Mouse (Mus musculus): Measurements from ENCODE around the gene Colgalt1. TPM values are rescaled to one million over a fixed set of nuclear protein-coding genes. Genes with fewer than 3 reads are reported as not detected.

Colgalt1 gene
- 60.6 and 64.6 TPM in 2 replicates for polyA plus RNA-seq (2015; fragmentation: Nextera tagmentation; extraction: Ambion mirVana)

GRCm38 (mm10) chr8:71610822-71611651 lies at the start of gene Colgalt1:
Gene Colgalt1 (plus strand): TSS chr8:71610998.

DNA sequence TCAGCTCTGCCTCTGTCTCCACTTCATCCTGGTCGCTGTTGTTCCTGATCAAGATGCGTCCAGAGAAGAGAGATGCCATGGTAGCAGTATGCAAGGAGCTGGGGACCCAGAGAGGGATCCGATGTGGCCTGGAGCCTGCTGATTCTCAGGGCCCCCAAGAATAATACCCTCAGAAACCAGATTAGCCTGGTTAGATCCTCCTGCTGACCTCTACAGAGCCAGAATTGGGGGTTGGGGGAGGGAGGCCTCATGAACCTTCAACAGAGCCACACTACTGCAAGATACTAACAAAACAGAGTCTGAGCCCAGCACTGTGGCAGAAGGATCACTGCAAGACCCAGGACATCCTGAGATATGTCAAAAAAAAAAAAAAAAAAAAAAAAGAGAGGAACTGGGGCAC lies 44.3 kb upstream of the Colgalt1 start, which contains the start of gene Nxnl1:
Gene Nxnl1, minus strand, starts transcription at position 101 of the 400 bp plus-strand sequence.

DNA sequence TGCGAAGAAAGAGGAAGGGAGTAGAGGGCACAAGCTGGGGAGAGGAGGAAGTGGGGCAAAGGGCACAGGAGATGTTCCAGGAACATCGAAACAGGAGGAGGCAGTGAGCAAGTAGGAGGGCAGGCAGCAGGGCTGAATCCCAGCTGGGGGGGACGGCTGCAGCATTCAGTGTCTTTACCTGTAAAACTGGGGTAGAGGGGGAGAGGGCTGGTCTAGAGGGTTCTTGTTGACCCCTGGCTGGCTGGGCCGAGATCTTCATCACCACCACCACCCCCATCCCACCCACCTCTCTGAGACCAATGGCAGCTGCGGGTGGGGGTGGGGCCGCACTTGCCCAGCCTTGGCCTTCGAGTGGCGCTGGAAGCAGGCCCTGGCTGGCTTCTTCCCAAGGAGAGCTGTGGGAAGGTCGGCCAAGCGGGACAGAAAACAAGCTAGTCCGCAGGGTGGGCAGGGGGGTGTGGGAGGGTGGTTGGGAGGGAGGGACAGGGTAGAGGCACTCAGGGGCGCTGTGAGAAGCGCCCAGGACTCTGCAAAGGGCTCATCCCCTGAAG lies 42.3 kb upstream of the Colgalt1 start, which contains the start of gene Slc27a1:
Gene Slc27a1, plus strand, starts transcription at position 496 of the 551 bp plus-strand sequence.

GRCm38 (mm10) chr8:71591471-71592373 lies 19.1 kb upstream of the Colgalt1 start, which contains the start of gene Pgls:
Gene Pgls (plus strand): TSS chr8:71592176.

DNA sequence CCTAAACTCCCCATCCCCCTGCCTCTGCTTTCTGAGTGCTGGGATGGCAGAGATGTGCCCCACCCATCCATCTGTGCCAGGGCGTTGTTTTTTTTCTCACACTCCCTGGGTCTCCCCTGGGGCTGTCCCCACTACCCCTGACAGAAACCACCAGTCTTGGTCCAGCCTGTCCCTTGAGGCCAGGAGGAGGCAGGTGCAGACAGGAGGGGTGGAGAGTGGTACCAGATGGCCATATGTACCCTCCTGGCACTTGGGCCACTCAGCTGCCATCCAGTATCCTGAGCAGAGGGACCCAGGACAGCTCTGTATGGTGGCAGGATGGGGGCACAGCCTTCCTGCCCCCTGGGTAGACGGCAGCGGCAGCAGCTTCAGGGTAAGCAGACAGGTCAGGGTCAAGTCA lies 13.3 kb upstream of the Colgalt1 start, which contains the start of gene Fam129c:
Gene Fam129c, plus strand, starts transcription at position 198 of the 400 bp plus-strand sequence.

DNA sequence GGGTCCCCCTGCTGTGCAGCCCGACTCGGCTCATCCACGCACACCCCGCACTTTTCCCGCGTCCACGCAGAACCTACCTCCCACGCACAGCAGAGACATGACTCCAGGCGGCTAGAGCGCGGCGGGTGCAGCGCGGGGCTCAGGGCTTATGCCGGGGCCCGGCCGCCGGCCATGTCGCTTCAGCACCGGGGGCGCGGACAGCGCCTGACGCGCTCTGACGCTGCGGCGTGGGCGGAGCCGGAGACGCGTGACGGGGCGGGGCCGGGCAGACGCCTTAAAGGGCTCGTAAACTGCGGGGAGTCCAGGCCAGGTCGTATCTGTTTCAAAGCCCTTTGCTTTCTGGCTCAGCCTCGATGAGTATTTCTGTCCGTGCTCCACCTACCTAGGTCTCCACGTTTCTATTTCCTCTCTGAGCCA lies 60.8 kb downstream of the Colgalt1 start, which contains the start of gene Unc13a:
Gene Unc13a, minus strand, starts transcription at position 209 of the 417 bp plus-strand sequence.

Small RNA genes lying within 50 kb of the gene (microRNA-seq; reads per million reads assigned to microRNA genes)
- gene Mir6769b: not detected

Other genes with a start within 250 kb of the Colgalt1 start
- gene Use1, start 244.2 kb upstream of the Colgalt1 start, polyA plus RNA-seq (2015; fragmentation: Nextera tagmentation; extraction: Ambion mirVana): 89.1 and 89.4 TPM in 2 replicates
- 5.5 and 5.7 TPM in 2 replicates for gene Ocel1, start 239.7 kb upstream of the Colgalt1 start, polyA plus RNA-seq (2015; fragmentation: Nextera tagmentation; extraction: Ambion mirVana)
- gene Nr2f6, start 229.0 kb upstream of the Colgalt1 start, polyA plus RNA-seq (2015; fragmentation: Nextera tagmentation; extraction: Ambion mirVana): 55.5 and 56.4 TPM in 2 replicates
- gene Ushbp1, start 215.2 kb upstream of the Colgalt1 start, polyA plus RNA-seq (2015; fragmentation: Nextera tagmentation; extraction: Ambion mirVana): 4.6 and 5.8 TPM in 2 replicates
- gene Babam1, start 214.1 kb upstream of the Colgalt1 start, polyA plus RNA-seq (2015; fragmentation: Nextera tagmentation; extraction: Ambion mirVana): 62.9 and 66.6 TPM in 2 replicates
- gene Ankle1, start 205.0 kb upstream of the Colgalt1 start, polyA plus RNA-seq (2015; fragmentation: Nextera tagmentation; extraction: Ambion mirVana): 4.8 and 6.5 TPM in 2 replicates
- 24.9 and 28.3 TPM in 2 replicates for gene Abhd8, start 147.3 kb upstream of the Colgalt1 start, polyA plus RNA-seq (2015; fragmentation: Nextera tagmentation; extraction: Ambion mirVana)
- gene Mrpl34, start 146.0 kb upstream of the Colgalt1 start, polyA plus RNA-seq (2015; fragmentation: Nextera tagmentation; extraction: Ambion mirVana): 80.4 and 81.5 TPM in 2 replicates
- gene Dda1, start 141.8 kb upstream of the Colgalt1 start, polyA plus RNA-seq (2015; fragmentation: Nextera tagmentation; extraction: Ambion mirVana): 74.3 and 86.1 TPM in 2 replicates
- 1.0 and 1.1 TPM in 2 replicates for gene Ano8, start 125.0 kb upstream of the Colgalt1 start, polyA plus RNA-seq (2015; fragmentation: Nextera tagmentation; extraction: Ambion mirVana)
- 9.3 and 9.9 TPM in 2 replicates for gene Gtpbp3, start 122.9 kb upstream of the Colgalt1 start, polyA plus RNA-seq (2015; fragmentation: Nextera tagmentation; extraction: Ambion mirVana)
- gene Plvap, start 99.2 kb upstream of the Colgalt1 start, polyA plus RNA-seq (2015; fragmentation: Nextera tagmentation; extraction: Ambion mirVana): 12.9 and 13.2 TPM in 2 replicates
- gene Ccdc194, start 85.3 kb upstream of the Colgalt1 start, polyA plus RNA-seq (2015; fragmentation: Nextera tagmentation; extraction: Ambion mirVana): 0.19 TPM in 1 of 2 replicates, not detected in the other
- 48.3 and 59.8 TPM in 2 replicates for gene Bst2, start 73.5 kb upstream of the Colgalt1 start, polyA plus RNA-seq (2015; fragmentation: Nextera tagmentation; extraction: Ambion mirVana)
- 79.7 and 86.3 TPM in 2 replicates for gene Mvb12a, start 68.1 kb upstream of the Colgalt1 start, polyA plus RNA-seq (2015; fragmentation: Nextera tagmentation; extraction: Ambion mirVana)
- gene Tmem221, start 52.1 kb upstream of the Colgalt1 start, polyA plus RNA-seq (2015; fragmentation: Nextera tagmentation; extraction: Ambion mirVana): 0.57 and 0.63 TPM in 2 replicates
- gene Nxnl1, start 44.4 kb upstream of the Colgalt1 start, polyA plus RNA-seq (2015; fragmentation: Nextera tagmentation; extraction: Ambion mirVana): not detected in 2 replicates
- 17.5 and 21.1 TPM in 2 replicates for gene Slc27a1, start 42.1 kb upstream of the Colgalt1 start, polyA plus RNA-seq (2015; fragmentation: Nextera tagmentation; extraction: Ambion mirVana)
- 222 and 225 TPM in 2 replicates for gene Pgls, start 18.8 kb upstream of the Colgalt1 start, polyA plus RNA-seq (2015; fragmentation: Nextera tagmentation; extraction: Ambion mirVana)
- gene Fam129c, start 13.3 kb upstream of the Colgalt1 start, polyA plus RNA-seq (2015; fragmentation: Nextera tagmentation; extraction: Ambion mirVana): 0.71 and 1.7 TPM in 2 replicates
- 0.49 and 0.68 TPM in 2 replicates for gene Unc13a, start 60.8 kb downstream of the Colgalt1 start, polyA plus RNA-seq (2015; fragmentation: Nextera tagmentation; extraction: Ambion mirVana)
- gene Jak3, start 65.3 kb downstream of the Colgalt1 start, polyA plus RNA-seq (2015; fragmentation: Nextera tagmentation; extraction: Ambion mirVana): 5.7 and 6.5 TPM in 2 replicates
- gene Insl3, start 78.2 kb downstream of the Colgalt1 start, polyA plus RNA-seq (2015; fragmentation: Nextera tagmentation; extraction: Ambion mirVana): 2.5 TPM in 2 replicates
- 4.4 TPM in 2 replicates for gene B3gnt3, start 90.8 kb downstream of the Colgalt1 start, polyA plus RNA-seq (2015; fragmentation: Nextera tagmentation; extraction: Ambion mirVana)
- 0.59 and 1.7 TPM in 2 replicates for gene Fcho1, start 114.7 kb downstream of the Colgalt1 start, polyA plus RNA-seq (2015; fragmentation: Nextera tagmentation; extraction: Ambion mirVana)

Measured in urinary bladder, postnatal 0 days (tissue).